Comparison of ENCODE assay signal across 16 mouse cellular contexts in genomic region chrX:99495399-99495798, GRCm38 (mm10).
"Had no signal": no experiment of that assay in that cellular context is flagged by ENCODE, and none has a peak within 500 bp of the region (broad histone marks: within the 10 kb centered on the region; RNA-seq: fewer than 3 reads in every experiment).

No protein-coding gene starts in this region.

- H3K27ac ChIP-seq: limb, embryonic 12.5 days; liver, embryonic 13.5 days; lung, embryonic 15.5 days; macrophage; neural tube, embryonic 15.5 days had no signal

- H3K9me3 ChIP-seq: limb, embryonic 12.5 days; liver, embryonic 13.5 days; lung, embryonic 15.5 days; neural tube, embryonic 15.5 days had no signal

- H3K4me1 ChIP-seq: limb, embryonic 12.5 days; liver, embryonic 13.5 days; lung, embryonic 15.5 days; neural tube, embryonic 15.5 days had no signal

- H3K27me3 ChIP-seq: lung, embryonic 15.5 days had no signal

- H3K9ac ChIP-seq: limb, embryonic 12.5 days; liver, embryonic 13.5 days; liver, postnatal 0 days; lung, embryonic 15.5 days; neural tube, embryonic 15.5 days had no signal

- ATAC-seq: liver, postnatal 0 days had no signal

- DNase-seq: kidney, adult 18-20 months; kidney, postnatal 36 days; layer of hippocampus, adult 9-11 months; layer of hippocampus, postnatal 36 days; liver; liver, embryonic 13.5 days; liver, postnatal 0 days; lung, postnatal 14 days; midbrain, embryonic 14.5 days; right cerebral cortex, postnatal 14 days; thymus, postnatal 36 days had no signal

- H3K4me2 ChIP-seq: limb, embryonic 12.5 days; liver, embryonic 13.5 days; lung, embryonic 15.5 days; neural tube, embryonic 15.5 days had no signal

- H3K36me3 ChIP-seq: limb, embryonic 12.5 days; liver, embryonic 13.5 days; lung, embryonic 15.5 days; neural tube, embryonic 15.5 days had no signal

- H3K4me3 ChIP-seq: limb, embryonic 12.5 days; liver, embryonic 13.5 days; lung, embryonic 15.5 days; myocyte; neural tube, embryonic 15.5 days had no signal
